Mouse (Mus musculus): ENCODE measurements around the gene E430018J23Rik.
"Not testable (repeated sequence)": the region's sequence is repeated elsewhere in the genome, so short reads cannot be mapped to it uniquely, and the experiment has no call there.

DNA sequence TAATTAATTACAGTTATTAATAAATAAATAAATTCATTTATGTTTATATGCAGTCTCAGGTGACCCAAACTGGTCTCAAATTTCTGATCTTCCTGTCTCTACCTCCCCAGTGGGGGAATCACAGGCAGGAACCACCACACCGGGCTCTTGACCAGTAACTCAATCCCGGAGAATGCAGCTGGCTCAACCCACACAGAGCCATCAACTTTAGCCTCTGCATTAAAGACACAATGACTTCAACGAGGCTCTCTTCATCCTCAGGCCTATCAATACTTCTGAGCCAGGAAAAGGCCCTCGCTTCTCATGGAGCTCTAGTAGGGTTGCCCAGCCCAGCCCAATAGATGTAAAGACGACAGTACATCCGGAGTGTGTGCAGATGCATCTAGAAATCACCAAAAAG lies 10.7 kb upstream of the E430018J23Rik start:
- TF ChIP-seq CTCF (IDR thresholded peaks at IDR 0.05; ENCODE audit: low read depth, low read length); TAL1 (conservative IDR thresholded peaks at IDR 0.05; ENCODE audit: low read depth, low read length); GATA1 (IDR thresholded peaks at IDR 0.05; ENCODE audit: borderline replicate concordance, low read length); GATA2 (IDR thresholded peaks at IDR 0.05; ENCODE audit: borderline replicate concordance, low read depth, low read length): not testable (repeated sequence)

Measured in G1E (cell line).